Mouse (Mus musculus): ENCODE measurements around the gene Arhgap15. TPM values are rescaled to one million over a fixed set of nuclear protein-coding genes. Genes with fewer than 3 reads are reported as not detected.

Gene Arhgap15
- polyA plus RNA-seq, 1 experiment from 2014 or later, result 2.8 TPM

GRCm38 (mm10) chr2:44274425-44274824 lies 525.8 kb downstream of the Arhgap15 start:
- no peaks in the 10 kb centered on the region for H3K27me3 ChIP-seq (ENCODE audit: control insufficient read depth, insufficient read depth, low read length)
- H3K36me3 ChIP-seq (ENCODE audit: control insufficient read depth, insufficient read depth, low read length), result no peaks in the 10 kb centered on the region
- WGBS, result 86% methylated on average over 3 of the region's 3 CpGs
- ATAC-seq (ENCODE audit: insufficient read depth, low FRiP score), result no peak
- no peaks in the 10 kb centered on the region; the same call in 1 of the 2 replicates for H3K4me1 ChIP-seq (ENCODE audit: control insufficient read depth, insufficient read depth, low read length)
- H3K9me3 ChIP-seq (replicated peaks; ENCODE audit: control insufficient read depth, low read length), result no peaks in the 10 kb centered on the region
- no peak overlapping the region for H3K9ac ChIP-seq (ENCODE audit: low read length)
- H3K4me3 ChIP-seq (replicated peaks; ENCODE audit: low read length), result no peak overlapping the region
- H3K4me2 ChIP-seq (ENCODE audit: low read depth, low read length), result no peak overlapping the region
- H3K27ac ChIP-seq (ENCODE audit: low read length), result peak overlapping the region; percentile 74

DNA sequence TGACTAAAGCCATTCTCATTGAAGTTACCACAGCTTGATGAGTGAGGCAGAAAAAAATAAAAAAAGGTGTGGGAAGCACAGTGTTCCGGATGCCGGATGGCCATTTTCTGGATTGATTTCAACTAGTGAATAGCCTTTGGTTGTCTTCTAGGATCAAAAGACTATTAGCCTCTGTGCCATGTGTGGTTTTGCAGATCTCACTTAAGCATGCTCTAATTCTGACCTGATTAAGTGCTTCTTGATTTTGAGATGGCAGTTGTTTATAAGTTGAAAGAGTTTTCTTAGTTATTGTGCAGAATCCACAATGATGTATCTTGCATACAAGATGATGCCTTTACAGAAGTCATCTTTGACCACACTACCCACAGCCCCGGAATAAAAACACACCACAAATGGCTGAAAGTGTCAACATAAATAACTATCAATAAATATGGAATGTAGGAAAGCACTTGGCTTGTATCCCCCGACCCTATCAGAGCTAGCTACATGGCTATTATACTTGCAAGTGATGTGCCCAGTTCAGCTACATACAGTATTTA lies 537.6 kb downstream of the Arhgap15 start:
- H3K4me3 ChIP-seq (replicated peaks; ENCODE audit: low read length), result no peak overlapping the region
- WGBS, result 84% methylated on average over 4 of the region's 4 CpGs
- H3K36me3 ChIP-seq (ENCODE audit: control insufficient read depth, insufficient read depth, low read length), result no peaks in the 10 kb centered on the region
- H3K27ac ChIP-seq (ENCODE audit: low read length), result no peak overlapping the region
- H3K9me3 ChIP-seq (replicated peaks; ENCODE audit: control insufficient read depth, low read length), result no peaks in the 10 kb centered on the region
- ATAC-seq (ENCODE audit: insufficient read depth, low FRiP score), result no peak
- no peaks in the 10 kb centered on the region for H3K27me3 ChIP-seq (ENCODE audit: control insufficient read depth, insufficient read depth, low read length)
- H3K4me2 ChIP-seq (ENCODE audit: low read depth, low read length), result no peak overlapping the region
- H3K4me1 ChIP-seq (ENCODE audit: control insufficient read depth, insufficient read depth, low read length), result no peaks in the 10 kb centered on the region
- no peak overlapping the region for H3K9ac ChIP-seq (ENCODE audit: low read length)

GRCm38 (mm10) chr2:44299156-44299555 lies 550.5 kb downstream of the Arhgap15 start:
- Histone ChIP-seq H3K4me1 (ENCODE audit: control insufficient read depth, insufficient read depth, low read length) (no peaks in the 10 kb centered on the region), H3K27ac (ENCODE audit: low read length) (no peak overlapping the region), H3K9ac (ENCODE audit: low read length) (no peak overlapping the region), H3K9me3 (replicated peaks; ENCODE audit: control insufficient read depth, low read length) (no peaks in the 10 kb centered on the region), H3K4me2 (ENCODE audit: low read depth, low read length) (no peak overlapping the region), H3K27me3 (ENCODE audit: control insufficient read depth, insufficient read depth, low read length) (no peaks in the 10 kb centered on the region), H3K36me3 (ENCODE audit: control insufficient read depth, insufficient read depth, low read length) (no peaks in the 10 kb centered on the region), H3K4me3 (replicated peaks; ENCODE audit: low read length) (no peak overlapping the region)
- no peak for ATAC-seq (ENCODE audit: insufficient read depth, low FRiP score)
- 52% methylated on average over 3 of the region's 3 CpGs for WGBS

DNA sequence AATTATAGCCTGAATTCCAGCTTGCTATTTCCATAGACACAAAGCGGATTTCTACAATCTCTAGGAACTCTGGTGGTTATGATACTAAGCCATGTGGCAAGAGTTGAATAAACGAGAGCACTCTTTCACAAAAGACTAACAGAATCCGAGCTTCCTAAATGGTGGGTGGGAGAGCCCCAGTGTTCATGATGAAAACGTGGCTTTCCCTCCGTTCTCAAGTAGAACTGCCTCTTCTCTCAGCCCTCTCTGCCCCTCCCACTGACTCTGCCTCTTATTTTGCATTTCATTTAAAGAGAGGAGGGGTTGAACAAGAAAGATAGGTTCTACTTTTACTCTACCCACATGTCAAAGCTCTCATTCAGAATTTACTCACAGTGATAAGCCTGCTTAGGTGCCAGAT lies 551.3 kb downstream of the Arhgap15 start:
- H3K4me2 ChIP-seq (ENCODE audit: low read depth, low read length), result no peak overlapping the region
- no peak for ATAC-seq (ENCODE audit: insufficient read depth, low FRiP score)
- 26% methylated on average over 5 of the region's 5 CpGs for WGBS
- no peaks in the 10 kb centered on the region for H3K4me1 ChIP-seq (ENCODE audit: control insufficient read depth, insufficient read depth, low read length)
- H3K27me3 ChIP-seq (ENCODE audit: control insufficient read depth, insufficient read depth, low read length), result no peaks in the 10 kb centered on the region
- no peaks in the 10 kb centered on the region for H3K9me3 ChIP-seq (replicated peaks; ENCODE audit: control insufficient read depth, low read length)
- no peaks in the 10 kb centered on the region for H3K36me3 ChIP-seq (ENCODE audit: control insufficient read depth, insufficient read depth, low read length)
- H3K27ac ChIP-seq (ENCODE audit: low read length), result no peak overlapping the region
- no peak overlapping the region for H3K9ac ChIP-seq (ENCODE audit: low read length)
- no peak overlapping the region for H3K4me3 ChIP-seq (replicated peaks; ENCODE audit: low read length)

- 70% methylated on average over 6 of the region's 6 CpGs for WGBS
- ATAC-seq (ENCODE audit: insufficient read depth, low FRiP score), result no peak
- Histone ChIP-seq H3K27ac (ENCODE audit: low read length) (no peak overlapping the region), H3K27me3 (ENCODE audit: control insufficient read depth, insufficient read depth, low read length) (no peaks in the 10 kb centered on the region), H3K36me3 (ENCODE audit: control insufficient read depth, insufficient read depth, low read length) (no peaks in the 10 kb centered on the region), H3K4me2 (ENCODE audit: low read depth, low read length) (no peak overlapping the region), H3K4me3 (replicated peaks; ENCODE audit: low read length) (no peak overlapping the region), H3K9me3 (replicated peaks; ENCODE audit: control insufficient read depth, low read length) (no peaks in the 10 kb centered on the region), H3K4me1 (ENCODE audit: control insufficient read depth, insufficient read depth, low read length) (0 out of 2 replicates have a peak, but pooled peaks cover 3% of the 10 kb centered on the region), H3K9ac (ENCODE audit: low read length) (no peak overlapping the region)
Measured at GRCm38 (mm10) chr2:44300466-44300865, 551.8 kb downstream of the Arhgap15 start.

- ATAC-seq (ENCODE audit: insufficient read depth, low FRiP score), result peak; percentile 80; the same call in 1 of the 2 replicates
- no peaks in the 10 kb centered on the region for H3K9me3 ChIP-seq (replicated peaks; ENCODE audit: control insufficient read depth, low read length)
- no peak overlapping the region for H3K4me3 ChIP-seq (replicated peaks; ENCODE audit: low read length)
- WGBS, result 19% methylated on average over 9 of the region's 9 CpGs
- no peaks in the 10 kb centered on the region for H3K36me3 ChIP-seq (ENCODE audit: control insufficient read depth, insufficient read depth, low read length)
- 0 out of 2 replicates have a peak, but pooled peaks cover 3% of the 10 kb centered on the region for H3K4me1 ChIP-seq (ENCODE audit: control insufficient read depth, insufficient read depth, low read length)
- no peaks in the 10 kb centered on the region for H3K27me3 ChIP-seq (ENCODE audit: control insufficient read depth, insufficient read depth, low read length)
- H3K27ac ChIP-seq (ENCODE audit: low read length), result peak overlapping the region; percentile 78
- H3K4me2 ChIP-seq (ENCODE audit: low read depth, low read length), result peak overlapping the region; percentile 33
- no peak overlapping the region for H3K9ac ChIP-seq (ENCODE audit: low read length)
Measured at GRCm38 (mm10) chr2:44304261-44304970, 555.8 kb downstream of the Arhgap15 start.

- Histone ChIP-seq H3K9me3 (replicated peaks; ENCODE audit: control insufficient read depth, low read length) (no peaks in the 10 kb centered on the region), H3K9ac (ENCODE audit: low read length) (no peak overlapping the region), H3K27me3 (ENCODE audit: control insufficient read depth, insufficient read depth, low read length) (no peaks in the 10 kb centered on the region), H3K4me3 (replicated peaks; ENCODE audit: low read length) (no peak overlapping the region; the same call in 1 of the 2 replicates), H3K4me2 (ENCODE audit: low read depth, low read length) (peak overlapping the region; percentile 33), H3K4me1 (ENCODE audit: control insufficient read depth, insufficient read depth, low read length) (0 out of 2 replicates have a peak, but pooled peaks cover 3% of the 10 kb centered on the region), H3K27ac (ENCODE audit: low read length) (peak overlapping the region; percentile 78), H3K36me3 (ENCODE audit: control insufficient read depth, insufficient read depth, low read length) (no peaks in the 10 kb centered on the region)
- 25% methylated on average over 17 of the region's 17 CpGs for WGBS
- peak; percentile 56; the same call in 1 of the 2 replicates for ATAC-seq (ENCODE audit: insufficient read depth, low FRiP score)
Measured at GRCm38 (mm10) chr2:44304971-44305808, 556.6 kb downstream of the Arhgap15 start.

- no peak overlapping the region for H3K9ac ChIP-seq (ENCODE audit: low read length)
- WGBS, result 52% methylated on average over 2 of the region's 2 CpGs
- H3K4me2 ChIP-seq (ENCODE audit: low read depth, low read length), result no peak overlapping the region
- no peak overlapping the region for H3K27ac ChIP-seq (ENCODE audit: low read length)
- no peaks in the 10 kb centered on the region for H3K36me3 ChIP-seq (ENCODE audit: control insufficient read depth, insufficient read depth, low read length)
- no peaks in the 10 kb centered on the region for H3K9me3 ChIP-seq (replicated peaks; ENCODE audit: control insufficient read depth, low read length)
- no peak for ATAC-seq (ENCODE audit: insufficient read depth, low FRiP score)
- H3K4me1 ChIP-seq (ENCODE audit: control insufficient read depth, insufficient read depth, low read length), result 0 out of 2 replicates have a peak, but pooled peaks cover 3% of the 10 kb centered on the region
- no peaks in the 10 kb centered on the region for H3K27me3 ChIP-seq (ENCODE audit: control insufficient read depth, insufficient read depth, low read length)
- no peak overlapping the region for H3K4me3 ChIP-seq (replicated peaks; ENCODE audit: low read length)
Measured at GRCm38 (mm10) chr2:44306137-44306536, 557.5 kb downstream of the Arhgap15 start.

- ATAC-seq (ENCODE audit: insufficient read depth, low FRiP score), result no peak
- no peaks in the 10 kb centered on the region for H3K9me3 ChIP-seq (replicated peaks; ENCODE audit: control insufficient read depth, low read length)
- H3K4me3 ChIP-seq (replicated peaks; ENCODE audit: low read length), result no peak overlapping the region
- H3K4me1 ChIP-seq (ENCODE audit: control insufficient read depth, insufficient read depth, low read length), result 0 out of 2 replicates have a peak, but pooled peaks cover 3% of the 10 kb centered on the region
- H3K9ac ChIP-seq (ENCODE audit: low read length), result no peak overlapping the region
- WGBS, result 86% methylated on average over 3 of the region's 3 CpGs
- no peak overlapping the region for H3K27ac ChIP-seq (ENCODE audit: low read length)
- H3K4me2 ChIP-seq (ENCODE audit: low read depth, low read length), result no peak overlapping the region
- H3K36me3 ChIP-seq (ENCODE audit: control insufficient read depth, insufficient read depth, low read length), result no peaks in the 10 kb centered on the region
- no peaks in the 10 kb centered on the region for H3K27me3 ChIP-seq (ENCODE audit: control insufficient read depth, insufficient read depth, low read length)
Measured at GRCm38 (mm10) chr2:44309124-44309523, 560.5 kb downstream of the Arhgap15 start.

Data from stomach, embryonic 16.5 days (tissue).